Mouse (Mus musculus) ovary, postnatal 36 days (tissue): ENCODE measurements around the gene Rtn4ip1.

Experiments
- DNase-seq: peaks from one replicate; pipeline ENCODE4 v3.0.0; 2022; ENCODE audit warnings: low spot score, mixed read lengths

Rtn4ip1 gene

GRCm38 (mm10) chr10:44002995-44003524 is 101.5 kb downstream of the Rtn4ip1 start:
- DNase-seq = no peak

DNA sequence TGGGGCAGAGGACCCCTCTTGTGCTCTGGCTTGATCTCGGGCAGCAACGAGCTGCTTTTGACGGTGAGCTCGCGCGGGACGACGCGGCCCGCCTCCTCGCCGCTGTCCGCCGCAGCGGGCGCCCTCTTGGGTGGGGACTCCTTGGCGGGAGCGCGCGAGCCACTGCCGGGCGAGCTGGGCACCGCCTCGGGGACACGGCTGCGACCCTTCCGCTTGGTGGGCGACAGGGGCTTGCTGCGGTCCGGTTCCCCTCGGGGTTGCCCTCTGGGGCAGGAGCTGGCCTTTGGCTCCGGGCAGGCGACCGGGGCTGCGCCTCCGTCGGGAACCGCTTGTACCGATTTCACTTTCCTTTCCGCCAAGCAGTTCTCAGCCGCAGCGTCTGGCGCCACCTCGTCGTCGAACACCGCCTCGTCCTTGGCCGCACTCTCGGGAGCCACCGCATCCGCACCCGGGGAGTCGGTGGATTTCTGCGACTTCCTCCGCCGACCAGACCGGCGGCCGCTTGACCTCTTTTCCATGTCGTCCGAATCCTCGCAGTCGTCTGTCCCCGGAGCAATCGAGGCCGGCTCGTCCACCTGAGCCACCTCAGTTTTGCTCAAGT is 102.0 kb downstream of the Rtn4ip1 start:
- DNase-seq = peak; percentile 57

DNA sequence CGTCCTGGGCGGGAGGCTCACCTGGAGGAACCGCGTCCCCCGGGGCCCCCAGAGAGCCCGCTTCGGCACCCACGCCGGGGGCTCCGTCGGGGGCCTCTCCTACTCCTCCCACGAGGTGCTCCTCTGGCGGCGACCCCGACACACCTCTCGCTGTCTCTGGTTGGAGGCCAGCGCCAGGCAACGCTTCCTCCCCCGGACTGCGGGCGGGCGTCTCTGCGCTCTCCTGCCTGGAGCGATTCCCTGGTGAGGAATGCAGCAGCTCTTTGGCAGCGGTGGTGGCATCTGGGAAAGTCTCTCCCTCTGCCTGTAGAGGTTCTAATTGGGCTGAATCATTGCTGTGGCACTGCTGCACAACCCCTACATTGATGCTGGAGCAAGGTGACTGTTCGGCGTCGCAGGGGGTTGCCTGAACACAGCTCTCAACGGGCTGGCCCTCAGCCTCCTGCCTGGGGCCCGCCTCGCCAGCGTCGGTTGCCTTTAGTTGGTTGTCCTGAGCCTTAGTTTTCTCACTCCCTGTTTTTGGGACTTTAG is 102.7 kb downstream of the Rtn4ip1 start:
- DNase-seq = peak; percentile 48

- DNase-seq = peak; percentile 43
Measured at GRCm38 (mm10) chr10:44005677-44006641, 104.4 kb downstream of the Rtn4ip1 start.
